Comparison of ENCODE assay signal across 8 mouse cellular contexts in the genomic region with DNA sequence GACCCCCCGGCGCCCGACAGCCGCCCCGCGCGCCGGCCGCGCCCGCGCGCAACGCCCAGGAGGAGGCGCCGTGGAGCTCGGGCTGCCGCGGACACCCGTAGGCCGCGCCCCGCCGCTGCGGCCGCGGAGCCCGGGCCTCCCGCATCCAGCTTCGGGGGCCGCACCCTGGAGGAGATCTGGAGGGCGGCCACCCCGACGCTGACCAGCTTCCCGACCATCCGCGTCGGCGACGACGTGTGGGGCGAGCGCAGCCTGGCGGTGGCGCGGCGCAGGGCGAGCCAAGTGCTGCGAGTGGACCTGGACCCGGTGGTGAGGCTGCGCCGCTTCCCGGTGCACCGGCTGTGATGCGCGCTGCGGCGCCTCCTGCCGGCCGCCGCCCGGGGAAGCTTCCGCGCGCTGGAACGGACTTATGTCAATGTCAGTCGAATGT. TPM values are rescaled to one million over a fixed set of nuclear protein-coding genes. Genes with fewer than 3 reads are reported as not detected.
A peak's percentile ranks its signal among the peaks of the same experiment; 100 is the strongest.
DNase-seq lines count a peak whose midpoint lies in the region; ATAC-seq and TF ChIP-seq lines count a peak whose summit lies in the region.

No protein-coding gene starts in this region.

- dilution Hi-C loops in CH12.LX (cut with MboI; ENCODE audit: extremely low pct_ligation_motif_present, extremely low pct_unique_long_range_greater_than_20kb, low sequenced_read_pairs): no loop called here

- H3K27ac ChIP-seq in CH12.LX (ENCODE audit: insufficient read depth, low read depth): peak overlapping the region; percentile 72
- peak overlapping the region; percentile 91 for H3K27ac ChIP-seq in forebrain, embryonic 11.5 days (ENCODE audit: low read depth, low read length)
- peak overlapping the region; percentile 96 for H3K27ac ChIP-seq in heart, embryonic 15.5 days
- peak overlapping the region; percentile 93 for H3K27ac ChIP-seq in liver, embryonic 14.5 days
- peak overlapping the region; percentile 97 for H3K27ac ChIP-seq in stomach, embryonic 15.5 days

- no peaks in the 10 kb centered on the region for H3K9me3 ChIP-seq in CH12.LX (replicated peaks; ENCODE audit: low read length)
- H3K9me3 ChIP-seq in forebrain, embryonic 11.5 days (ENCODE audit: control insufficient read depth, low read length): no peaks in the 10 kb centered on the region
- no peaks in the 10 kb centered on the region for H3K9me3 ChIP-seq in heart, embryonic 15.5 days (replicated peaks)
- H3K9me3 ChIP-seq in liver, embryonic 14.5 days (ENCODE audit: control insufficient read depth, low read length): no peaks in the 10 kb centered on the region
- no peaks in the 10 kb centered on the region for H3K9me3 ChIP-seq in stomach, embryonic 15.5 days

- peak; percentile 75 for TF ChIP-seq RAD21 in CH12.LX (IDR thresholded peaks at IDR 0.05; ENCODE audit: low read depth, low read length)

- under 1% methylated on average over 64 of the region's 67 CpGs for WGBS in forebrain, embryonic 11.5 days
- under 1% methylated on average over 66 of the region's 67 CpGs for WGBS in heart, embryonic 15.5 days
- under 1% methylated on average over 64 of the region's 67 CpGs for WGBS in liver, embryonic 14.5 days (ENCODE audit: insufficient replicate concordance)
- 0% methylated on average over 66 of the region's 67 CpGs for WGBS in stomach, embryonic 15.5 days

- TF ChIP-seq POLR2A in CH12.LX (IDR thresholded peaks at IDR 0.05; ENCODE audit: low read depth, low read length): 0 out of 2 replicates have a peak, but pooled peaks have one; percentile 2

- peak in 1 of 2 experiments; percentile 92; a peak in 2 of 4 replicates for TF ChIP-seq CTCF in CH12.LX (conservative IDR thresholded peaks at IDR 0.05 in 1 of 2, IDR thresholded peaks at IDR 0.05 in 1 of 2; ENCODE audit: low read depth in 2 of 2, low read length in 2 of 2)
- TF ChIP-seq CTCF in liver, embryonic 14.5 days (IDR thresholded peaks at IDR 0.05; ENCODE audit: low read depth): peak; percentile 78

- H3K9ac ChIP-seq in CH12.LX (ENCODE audit: insufficient read depth, low read depth): peak overlapping the region; percentile 88
- peak overlapping the region; percentile 95 for H3K9ac ChIP-seq in forebrain, embryonic 11.5 days (ENCODE audit: low read length)
- H3K9ac ChIP-seq in heart, embryonic 15.5 days: peak overlapping the region; percentile 95
- peak overlapping the region; percentile 95 for H3K9ac ChIP-seq in liver, embryonic 14.5 days (replicated peaks)
- H3K9ac ChIP-seq in stomach, embryonic 15.5 days: peak overlapping the region; percentile 74

- H3K4me2 ChIP-seq in CH12.LX (ENCODE audit: insufficient read depth, low read depth, poor library complexity, severe bottlenecking): no peak overlapping the region; the same call in 1 of the 2 replicates
- H3K4me2 ChIP-seq in forebrain, embryonic 11.5 days (ENCODE audit: low read depth, low read length, severe bottlenecking): peak overlapping the region; percentile 74
- peak overlapping the region; percentile 77 for H3K4me2 ChIP-seq in heart, embryonic 15.5 days
- peak overlapping the region; percentile 70 for H3K4me2 ChIP-seq in liver, embryonic 14.5 days (ENCODE audit: low read depth)
- peak overlapping the region; percentile 63 for H3K4me2 ChIP-seq in stomach, embryonic 15.5 days

- in situ Hi-C loops in CH12.LX (cut with MboI; ENCODE audit: low pct_ligation_motif_present, low pct_unique_long_range_greater_than_20kb, low sequenced_read_pairs): loop anchor here (5.0 kb wide), 1 partner anchor 82 kb away; no protein-coding TSS in a partner anchor

- peak; percentile 83 for ATAC-seq in forebrain, embryonic 11.5 days (replicated peaks; ENCODE audit: low FRiP score)
- ATAC-seq in heart, embryonic 15.5 days (replicated peaks; ENCODE audit: insufficient number of reproducible peaks, insufficient read depth, low FRiP score, low read depth): peak; percentile 83
- ATAC-seq in liver, embryonic 14.5 days (ENCODE audit: insufficient read depth): peak; percentile 80
- peak; percentile 84 for ATAC-seq in stomach, embryonic 15.5 days (ENCODE audit: insufficient read depth, low FRiP score, low read depth)

- H3K79me2 ChIP-seq in CH12.LX (replicated peaks; ENCODE audit: control insufficient read depth, extremely low read depth, insufficient read depth, poor library complexity, severe bottlenecking): peaks cover 21% of the 10 kb centered on the region

- H3K4me1 ChIP-seq in CH12.LX (ENCODE audit: control insufficient read depth in 1 of 2, insufficient read depth in 2 of 2): peaks cover 3 to 22% of the 10 kb centered on the region in 2 experiments; a peak in 3 of 4 replicates
- peaks cover 2% of the 10 kb centered on the region; the same call in 1 of the 2 replicates for H3K4me1 ChIP-seq in forebrain, embryonic 11.5 days (replicated peaks; ENCODE audit: control insufficient read depth, insufficient read depth, low read length)
- H3K4me1 ChIP-seq in heart, embryonic 15.5 days (replicated peaks): peaks cover 13% of the 10 kb centered on the region
- peaks cover 10 to 11% of the 10 kb centered on the region in 2 experiments for H3K4me1 ChIP-seq in liver, embryonic 14.5 days (replicated peaks; ENCODE audit: control insufficient read depth in 2 of 2, insufficient read depth in 2 of 2, low read length in 1 of 2)
- 0 out of 2 replicates have a peak, but pooled peaks cover 6% of the 10 kb centered on the region for H3K4me1 ChIP-seq in stomach, embryonic 15.5 days

- peaks cover 0 to 4% of the 10 kb centered on the region in 2 experiments for H3K36me3 ChIP-seq in CH12.LX (replicated peaks in 1 of 2; ENCODE audit: control insufficient read depth in 1 of 2, insufficient read depth in 1 of 2, low read length in 1 of 2)
- no peaks in the 10 kb centered on the region; the same call in 1 of the 2 replicates for H3K36me3 ChIP-seq in forebrain, embryonic 11.5 days (ENCODE audit: control insufficient read depth, insufficient read depth, low read length)
- no peaks in the 10 kb centered on the region for H3K36me3 ChIP-seq in heart, embryonic 15.5 days
- H3K36me3 ChIP-seq in liver, embryonic 14.5 days (replicated peaks; ENCODE audit: control insufficient read depth, insufficient read depth, low read depth): peaks cover 7% of the 10 kb centered on the region
- no peaks in the 10 kb centered on the region; the same call in 1 of the 2 replicates for H3K36me3 ChIP-seq in stomach, embryonic 15.5 days

- no peaks in the 10 kb centered on the region for H3K27me3 ChIP-seq in CH12.LX (replicated peaks)
- no peaks in the 10 kb centered on the region for H3K27me3 ChIP-seq in forebrain, embryonic 11.5 days (ENCODE audit: control insufficient read depth, insufficient read depth, low read length)
- no peaks in the 10 kb centered on the region for H3K27me3 ChIP-seq in heart, embryonic 15.5 days
- H3K27me3 ChIP-seq in liver, embryonic 14.5 days (ENCODE audit: control insufficient read depth, insufficient read depth, low read length): no peaks in the 10 kb centered on the region
- no peaks in the 10 kb centered on the region for H3K27me3 ChIP-seq in stomach, embryonic 15.5 days (replicated peaks)

- no peak for TF ChIP-seq EP300 in CH12.LX (IDR thresholded peaks at IDR 0.05; ENCODE audit: low read length)
- TF ChIP-seq EP300 in liver, embryonic 14.5 days (IDR thresholded peaks at IDR 0.05; ENCODE audit: low read depth): no peak

- H3K4me3 ChIP-seq in CH12.LX (replicated peaks in 1 of 3; ENCODE audit: low read depth in 2 of 3, low read length in 2 of 3, poor library complexity in 1 of 3): peak overlapping the region; percentile 75 to 92 (median 84)
- H3K4me3 ChIP-seq in forebrain, embryonic 11.5 days (ENCODE audit: low read depth, low read length): peak overlapping the region; percentile 81
- peak overlapping the region; percentile 93 for H3K4me3 ChIP-seq in heart, embryonic 15.5 days
- H3K4me3 ChIP-seq in liver, embryonic 14.5 days (ENCODE audit: insufficient read depth in 1 of 2, low read depth in 2 of 2, low read length in 2 of 2): peak overlapping the region; percentile 60 to 64
- peak overlapping the region; percentile 84 for H3K4me3 ChIP-seq in stomach, embryonic 15.5 days (replicated peaks)

- DNase-seq in CH12.LX (ENCODE audit: extremely low read depth): peak; percentile 72
- peak; percentile 73 for DNase-seq in c-Kit-positive CD71-positive TER-119-negative erythroid progenitor cells, embryonic 14.5 days (ENCODE audit: low read depth)
- peak; percentile 92 for DNase-seq in forebrain, embryonic 11.5 days (ENCODE audit: low spot score)
- peak; percentile 87 to 93 for DNase-seq in kidney, postnatal 36 days
- peak; percentile 68 to 82 (median 76) for DNase-seq in liver, embryonic 14.5 days (ENCODE audit: low read depth in 3 of 3, low spot score in 3 of 3)
- DNase-seq in neural tube, embryonic 10.5 days (ENCODE audit: extremely low spot score, low spot score): peak; percentile 84

TF ChIP-seq in CH12.LX, 34 proteins besides CTCF, POLR2A, EP300 and RAD21 (continues in another document):
- peak; percentile 75 for TF ChIP-seq SMC3 (IDR thresholded peaks at IDR 0.05; ENCODE audit: low read depth, low read length)
- TF ChIP-seq NRF1 (IDR thresholded peaks at IDR 0.05; ENCODE audit: low read depth, low read length): peak; percentile 72
- TF ChIP-seq ZMIZ1 (IDR thresholded peaks at IDR 0.05; ENCODE audit: low read depth, low read length): no peak
- TF ChIP-seq USF2 (conservative IDR thresholded peaks at IDR 0.05; ENCODE audit: low read depth, low read length): no peak
- TF ChIP-seq MEF2A (IDR thresholded peaks at IDR 0.05; ENCODE audit: borderline replicate concordance, low read depth, low read length): peak; percentile 44; the same call in 1 of the 2 replicates
- peak; percentile 82 for TF ChIP-seq ELF1 (IDR thresholded peaks at IDR 0.05; ENCODE audit: low read depth, low read length)
- peak; percentile 84 for TF ChIP-seq SIN3A (IDR thresholded peaks at IDR 0.05; ENCODE audit: low read length)
- TF ChIP-seq ZNF384 (IDR thresholded peaks at IDR 0.05; ENCODE audit: low read depth, low read length): no peak
- peak; percentile 38; the same call in 1 of the 2 replicates for TF ChIP-seq TCF12 (IDR thresholded peaks at IDR 0.05; ENCODE audit: low read depth, low read length)
- no peak for TF ChIP-seq CHD2 (IDR thresholded peaks at IDR 0.05; ENCODE audit: low read length)
- TF ChIP-seq IRF4 (IDR thresholded peaks at IDR 0.05; ENCODE audit: low read depth, low read length): peak; percentile 56; the same call in 1 of the 2 replicates
- TF ChIP-seq NELFE (IDR thresholded peaks at IDR 0.05; ENCODE audit: low read depth, low read length): peak; percentile 58; the same call in 1 of the 2 replicates

RNA-seq across cellular contexts. Expression of a gene that starts 0.8 kb away (rescaled TPM):
- total RNA-seq in CH12.LX (2012; rRNA removed) (10.9 and 11.2 TPM in 2 replicates), CH12.LX (2014; rRNA removed) (22.6 and 23.7 TPM in 2 replicates)
- 11.9 and 12.2 TPM in 2 replicates for polyA plus RNA-seq in CH12.LX (2012; ENCODE audit: insufficient read length, low read depth)
- 4.8 and 5.6 TPM in 2 replicates for polyA plus RNA-seq in forebrain, embryonic 11.5 days (2014; fragmentation: Nextera tagmentation; extraction: Ambion mirVana)
- polyA plus RNA-seq in heart, embryonic 15.5 days (2015; fragmentation: Nextera tagmentation; extraction: Ambion mirVana): 2.6 and 3.2 TPM in 2 replicates
- polyA plus RNA-seq in liver, embryonic 14.5 days (2012; rRNA removed): 10.4 and 11.4 TPM in 2 replicates
- 6.6 and 7.4 TPM in 2 replicates for polyA plus RNA-seq in liver, embryonic 14.5 days (2014; fragmentation: Nextera tagmentation; extraction: Ambion mirVana)
- polyA plus RNA-seq in stomach, embryonic 15.5 days (2015; fragmentation: Nextera tagmentation; extraction: Ambion mirVana): 4.4 and 5.0 TPM in 2 replicates

Comparison
In these comparisons a context has a peak if more than half of its experiments do, and no peak if none do; other contexts are left out.
1. Peak in every context shown above with its lines: DNase-seq, ATAC-seq, H3K4me3 ChIP-seq and H3K27ac ChIP-seq.